Mouse (Mus musculus): ENCODE data around the gene Artn.
A peak's percentile ranks its signal among the peaks of the same experiment; 100 is the strongest.

DNA sequence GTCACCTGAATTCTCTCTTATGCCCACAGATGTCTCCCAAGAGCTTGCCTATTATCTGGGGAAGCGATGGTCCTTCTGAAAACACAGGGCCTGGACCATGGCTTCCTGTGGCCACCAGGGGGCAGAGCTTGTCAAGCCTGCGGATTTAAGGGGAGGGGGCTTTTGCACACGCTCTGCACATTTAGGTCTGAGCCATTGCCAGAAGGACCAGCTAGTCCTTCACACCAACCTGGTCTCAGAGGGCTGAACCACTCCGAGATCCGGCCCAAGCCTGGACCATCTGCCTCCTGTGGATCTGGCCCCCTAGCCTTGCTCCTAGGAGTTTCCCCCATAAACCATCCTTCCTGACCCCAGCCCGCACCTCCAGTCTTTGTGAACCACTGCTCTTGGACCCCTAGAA, 1.3 kb downstream of the Artn start:
- TF ChIP-seq POLR2A (IDR thresholded peaks at IDR 0.05; ENCODE audit: low read depth, low read length) (no peak), CTCF (conservative IDR thresholded peaks at IDR 0.05; ENCODE audit: insufficient read depth, insufficient read length, low read depth, low read length) (peak; percentile 69)
